ENCODE assay signal across 23 mouse cellular contexts in the genomic region with DNA sequence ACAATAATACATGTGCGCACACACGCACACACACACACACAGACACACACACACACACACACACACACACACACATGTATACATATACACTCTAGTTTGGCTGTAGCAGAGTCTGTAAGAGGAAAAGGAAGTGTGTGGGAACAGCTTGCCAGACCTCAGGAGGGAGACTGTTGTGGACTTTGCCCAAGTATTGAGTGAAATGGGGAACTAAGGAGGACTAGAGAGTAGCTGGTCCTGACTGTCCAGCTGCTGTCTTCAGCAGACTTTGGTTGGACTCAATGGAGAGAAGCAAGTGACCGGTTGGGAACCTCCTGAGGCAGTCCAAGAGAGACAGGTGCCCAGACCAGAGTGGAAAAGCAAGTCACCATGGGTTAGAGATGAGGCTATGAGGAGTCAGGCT.
"Had no signal": no experiment of that assay in that cellular context is flagged by ENCODE, and none has a peak within 500 bp of the region (broad histone marks: within the 10 kb centered on the region; RNA-seq: fewer than 3 reads in every experiment).

No protein-coding gene starts in this region.

- H3K27me3 ChIP-seq: kidney, embryonic 15.5 days; limb, embryonic 13.5 days; liver, embryonic 12.5 days; liver, embryonic 15.5 days; megakaryocyte, embryonic 14.5 days; midbrain, embryonic 13.5 days; neural tube, embryonic 13.5 days; stomach, embryonic 15.5 days had no signal

- H3K9ac ChIP-seq: kidney, embryonic 15.5 days; limb, embryonic 13.5 days; liver, embryonic 12.5 days; liver, embryonic 15.5 days; midbrain, embryonic 13.5 days; neural tube, embryonic 13.5 days; stomach, embryonic 15.5 days had no signal

- H3K4me1 ChIP-seq: kidney, embryonic 15.5 days; limb, embryonic 13.5 days; liver, embryonic 12.5 days; liver, embryonic 15.5 days; midbrain, embryonic 13.5 days; neural tube, embryonic 13.5 days; stomach, embryonic 15.5 days had no signal

- H3K27ac ChIP-seq: kidney, embryonic 15.5 days; limb, embryonic 10.5 days; limb, embryonic 13.5 days; liver, embryonic 12.5 days; liver, embryonic 15.5 days; midbrain, embryonic 10.5 days; midbrain, embryonic 13.5 days; neural tube, embryonic 13.5 days; stomach, embryonic 15.5 days had no signal

- H3K4me2 ChIP-seq: kidney, embryonic 15.5 days; limb, embryonic 13.5 days; liver, embryonic 12.5 days; liver, embryonic 15.5 days; midbrain, embryonic 13.5 days; neural tube, embryonic 13.5 days; stomach, embryonic 15.5 days had no signal

- DNase-seq: kidney, adult 8-10 months; kidney, postnatal 10 days; kidney, postnatal 4 days; liver; lung, adult 2 months; lung, postnatal 14 days; lung, postnatal 4 days; retina, postnatal 1 day; right cerebral cortex, postnatal 25 days; spleen, adult 18-20 months; thymus, postnatal 25 days had no signal

- H3K9me3 ChIP-seq: kidney, embryonic 15.5 days; limb, embryonic 10.5 days; limb, embryonic 13.5 days; liver, embryonic 12.5 days; liver, embryonic 15.5 days; megakaryocyte, embryonic 14.5 days; midbrain, embryonic 10.5 days; midbrain, embryonic 13.5 days; neural tube, embryonic 13.5 days; stomach, embryonic 15.5 days had no signal

- H3K4me3 ChIP-seq: kidney, embryonic 15.5 days; limb, embryonic 10.5 days; limb, embryonic 13.5 days; liver, embryonic 12.5 days; liver, embryonic 15.5 days; megakaryocyte, embryonic 14.5 days; midbrain, embryonic 10.5 days; midbrain, embryonic 13.5 days; myocyte; neural tube, embryonic 13.5 days; stomach, embryonic 15.5 days had no signal

- ATAC-seq: liver, embryonic 12.5 days; midbrain, embryonic 13.5 days; midbrain, embryonic 16.5 days had no signal
